Mouse (Mus musculus) limb, embryonic 15.5 days (tissue): Measurements from ENCODE around the gene Fbxw13. TPM values are rescaled to one million over a fixed set of nuclear protein-coding genes. Genes with fewer than 3 reads are reported as not detected.

Source experiments
- polyA plus RNA-seq: library from polyadenylated mRNA; unstranded; fragments of >200 nt; fragmentation: Nextera tagmentation; extraction: Ambion mirVana; gene quantifications from 2 replicates; pipeline ENCODE4 v1.2.1, GENCODE M21; 2015

Gene Fbxw13
- polyA plus RNA-seq, 1 experiment from 2014 or later = not detected

Other genes with a start within 250 kb of the Fbxw13 start
- gene Col7a1, start 242.4 kb downstream of the Fbxw13 start, polyA plus RNA-seq = 19.4 and 24.4 TPM in 2 replicates
- 0.46 TPM in 1 of 2 replicates, not detected in the other for gene Ucn2, start 210.0 kb downstream of the Fbxw13 start, polyA plus RNA-seq
- 10.0 and 11.8 TPM in 2 replicates for gene Pfkfb4, start 204.2 kb downstream of the Fbxw13 start, polyA plus RNA-seq
- 108 and 123 TPM in 2 replicates for gene Shisa5, start 157.4 kb downstream of the Fbxw13 start, polyA plus RNA-seq
- gene Trex1, start 136.2 kb downstream of the Fbxw13 start, polyA plus RNA-seq = 16.0 and 17.2 TPM in 2 replicates
- gene Atrip, start 121.9 kb downstream of the Fbxw13 start, polyA plus RNA-seq = 25.4 and 27.4 TPM in 2 replicates
- gene Ccdc51, start 113.5 kb downstream of the Fbxw13 start, polyA plus RNA-seq = 12.5 and 13.6 TPM in 2 replicates
- 487 and 558 TPM in 2 replicates for gene Tma7, start 113.4 kb downstream of the Fbxw13 start, polyA plus RNA-seq
- 9.3 and 11.2 TPM in 2 replicates for gene Plxnb1, start 100.6 kb downstream of the Fbxw13 start, polyA plus RNA-seq
- gene Fbxw21, start 33.9 kb downstream of the Fbxw13 start, polyA plus RNA-seq = not detected in 2 replicates
- not detected in 2 replicates for gene Fbxw20, start 38.8 kb upstream of the Fbxw13 start, polyA plus RNA-seq
- not detected in 2 replicates for gene Fbxw14, start 91.7 kb upstream of the Fbxw13 start, polyA plus RNA-seq
- gene Fbxw28, start 143.7 kb upstream of the Fbxw13 start, polyA plus RNA-seq = not detected in 2 replicates
- gene Fbxw22, start 208.3 kb upstream of the Fbxw13 start, polyA plus RNA-seq = not detected in 2 replicates